8 mouse cellular contexts compared by ENCODE assay signal in the genomic region with DNA sequence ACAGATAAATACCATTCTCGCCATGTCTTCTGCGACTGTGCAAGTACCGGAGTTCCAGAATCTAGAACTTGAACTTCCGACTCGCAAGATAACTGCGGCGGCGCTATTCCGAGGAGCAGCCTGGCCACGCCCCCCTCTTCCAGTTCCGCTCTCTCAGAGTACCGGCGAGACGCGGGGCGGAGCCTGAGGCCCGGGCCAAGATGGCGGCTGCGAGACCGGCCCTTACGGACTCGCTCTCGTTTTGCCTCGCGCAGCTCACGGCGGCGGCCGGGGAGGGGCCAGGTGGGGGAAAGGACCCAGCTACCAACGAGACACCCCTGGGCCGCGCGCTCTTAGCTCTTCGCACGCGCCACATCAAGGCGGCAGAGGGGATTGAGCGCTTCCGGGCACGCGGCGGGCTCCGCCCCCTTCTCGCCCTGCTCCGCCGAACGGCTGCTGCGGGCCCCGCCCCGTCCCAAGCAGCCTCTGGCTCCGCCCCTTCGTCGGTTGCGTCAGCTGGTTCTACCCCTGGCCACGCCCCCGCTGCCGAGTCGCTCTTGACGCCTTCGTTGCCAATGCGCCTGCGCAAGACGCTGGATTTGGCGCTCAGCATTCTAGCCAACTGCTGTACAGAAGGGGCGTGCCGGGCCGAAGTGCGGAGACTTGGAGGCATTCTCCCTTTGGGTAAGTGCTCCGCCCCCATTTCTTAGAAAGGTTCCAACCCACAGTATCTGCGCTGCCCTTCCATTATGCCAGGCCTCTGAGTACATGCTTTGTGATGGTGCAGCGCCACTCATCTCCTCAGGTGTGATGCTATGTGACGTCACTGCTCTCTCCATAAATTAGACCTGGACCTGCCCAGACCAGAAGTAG. TPM values are rescaled to one million over a fixed set of nuclear protein-coding genes. Genes with fewer than 3 reads are reported as not detected.
DNase-seq lines count a peak whose midpoint lies in the region; ATAC-seq and TF ChIP-seq lines count a peak whose summit lies in the region.

Gene 9130023H24Rik (minus strand): TSS at position 105 of the 852 bp plus-strand sequence.

- peak; percentile 100 for DNase-seq in MN1 (ENCODE audit: low spot score)
- peak; percentile 99 for DNase-seq in cerebellum, adult 9-10 months
- DNase-seq in hindbrain, embryonic 10.5 days (ENCODE audit: low spot score): peak; percentile 100
- DNase-seq in layer of hippocampus, adult 9-11 months: peak; percentile 99
- peak; percentile 100 for DNase-seq in lung, postnatal 0 days (ENCODE audit: low spot score)
- DNase-seq in ovary, postnatal 14 days (ENCODE audit: low spot score): peak; percentile 100
- peak; percentile 100 for DNase-seq in thymus, postnatal 14 days

- H3K4me2 ChIP-seq in lung, postnatal 0 days (replicated peaks; ENCODE audit: low read depth, low read length): peak within 1 kb of the TSS; percentile 74

- H3K9me3 ChIP-seq in hindbrain, embryonic 10.5 days: no peaks in the 10 kb centered on the region
- H3K9me3 ChIP-seq in lung, postnatal 0 days (ENCODE audit: low read length): no peaks in the 10 kb centered on the region

- H3K9ac ChIP-seq in lung, postnatal 0 days (replicated peaks; ENCODE audit: low read depth): peak within 1 kb of the TSS; percentile 76

- H3K4me1 ChIP-seq in hindbrain, embryonic 10.5 days (replicated peaks): peaks cover 38% of the 10 kb centered on the region
- H3K4me1 ChIP-seq in lung, postnatal 0 days (ENCODE audit: insufficient read depth, low read depth, low read length): peaks cover 3% of the 10 kb centered on the region; the same call in 1 of the 2 replicates

- TF ChIP-seq EP300 in lung, postnatal 0 days (IDR thresholded peaks at IDR 0.05): no peak

- H3K27me3 ChIP-seq in hindbrain, embryonic 10.5 days (ENCODE audit: insufficient read depth, poor library complexity, severe bottlenecking): no peaks in the 10 kb centered on the region
- H3K27me3 ChIP-seq in lung, postnatal 0 days (replicated peaks; ENCODE audit: insufficient read depth, low read length): no peaks in the 10 kb centered on the region

- peak within 1 kb of the TSS; percentile 69 for H3K4me3 ChIP-seq in hindbrain, embryonic 10.5 days
- H3K4me3 ChIP-seq in lung, postnatal 0 days (ENCODE audit: low read depth, low read length): peak within 1 kb of the TSS; percentile 82

- peak; percentile 49 for TF ChIP-seq CTCF in lung, postnatal 0 days (IDR thresholded peaks at IDR 0.05)

- ATAC-seq in frontal cortex, adult (ENCODE audit: low TSS enrichment): peak; percentile 83
- ATAC-seq in lung, postnatal 0 days: peak; percentile 88

- H3K36me3 ChIP-seq in hindbrain, embryonic 10.5 days: peaks cover 46% of the 10 kb centered on the region
- H3K36me3 ChIP-seq in lung, postnatal 0 days (ENCODE audit: insufficient read depth, low read length): peaks cover 4% of the 10 kb centered on the region; the same call in 1 of the 2 replicates

- peak within 1 kb of the TSS; percentile 97 for H3K27ac ChIP-seq in hindbrain, embryonic 10.5 days
- H3K27ac ChIP-seq in lung, postnatal 0 days (ENCODE audit: low read length): peak within 1 kb of the TSS; percentile 99

- under 1% methylated on average over 72 of the region's 72 CpGs for WGBS in hindbrain, embryonic 10.5 days
- 1% methylated on average over 66 of the region's 72 CpGs for WGBS in lung, postnatal 0 days

RNA-seq across cellular contexts. Expression of gene 9130023H24Rik, which starts in this region (rescaled TPM):
- polyA plus RNA-seq in hindbrain, embryonic 10.5 days (2016; fragmentation: Nextera tagmentation; extraction: Ambion mirVana): 10.2 and 13.5 TPM in 2 replicates
- polyA plus RNA-seq in lung, postnatal 0 days (2015; fragmentation: Nextera tagmentation; extraction: Ambion mirVana): 6.2 and 6.5 TPM in 2 replicates

Comparison
In these comparisons a context has a peak if more than half of its experiments do, and no peak if none do; other contexts are left out.
1. Peak in every context shown above with its lines: DNase-seq, ATAC-seq, H3K4me3 ChIP-seq and H3K27ac ChIP-seq.